Mouse (Mus musculus) myocyte (in vitro differentiated cells): ENCODE measurements around the gene Fam169a. TPM values are rescaled to one million over a fixed set of nuclear protein-coding genes. Genes with fewer than 3 reads are reported as not detected.
A peak's percentile ranks its signal among the peaks of the same experiment; 100 is the strongest.

Source experiments
- H3K27me3 ChIP-seq: one replicate; pipeline ENCODE4 v1.6.1; 2011; ENCODE audit not compliant: control insufficient read depth, insufficient read depth, insufficient read length
- H3K36me3 ChIP-seq: one replicate; pipeline ENCODE4 v1.6.1; 2011; ENCODE audit not compliant: control insufficient read depth, insufficient read depth
- H3K4me2 ChIP-seq: one replicate; pipeline ENCODE4 v1.6.1; 2011; ENCODE audit warnings: low read depth, control low read depth
- H3K4me3 ChIP-seq: one replicate; pipeline ENCODE4 v1.5.1; 2011; ENCODE audit warnings: mild to moderate bottlenecking, control low read depth, moderate library complexity
- H3K79me2 ChIP-seq: one replicate; pipeline ENCODE4 v1.6.1; 2011; ENCODE audit not compliant: control insufficient read depth, insufficient read depth
- H3ac ChIP-seq: one replicate; pipeline ENCODE4 v1.6.1; 2011; ENCODE audit not compliant: control insufficient read depth, insufficient read length
- CEBPB ChIP-seq: IDR thresholded peaks from 2 replicates; pipeline ENCODE4 v1.6.1; 2011; ENCODE audit warnings: mild to moderate bottlenecking, moderate library complexity; ENCODE audit not compliant: poor library complexity, insufficient read depth, severe bottlenecking
- E2F4 ChIP-seq: IDR thresholded peaks from one replicate; pipeline ENCODE4 v1.6.1; 2011; ENCODE audit warnings: mild to moderate bottlenecking, control low read depth, moderate library complexity; ENCODE audit not compliant: insufficient read depth
- MAX ChIP-seq: IDR thresholded peaks from one replicate; pipeline ENCODE4 v1.6.1; 2011; ENCODE audit warnings: low read depth, mild to moderate bottlenecking, control low read depth
- MYOD1 ChIP-seq, 3 experiments: IDR thresholded peaks; one replicate each; pipeline ENCODE4 v1.6.1; 2011; ENCODE audit warnings: control low read depth in 2 of 3, low read depth in 2 of 3, mild to moderate bottlenecking in 2 of 3, moderate library complexity in 1 of 3; ENCODE audit not compliant: insufficient read length in 2 of 3, control insufficient read depth in 1 of 3
- MYOG ChIP-seq, 3 experiments: IDR thresholded peaks; one replicate each; pipeline ENCODE4 v1.6.1; 2011; ENCODE audit warnings: control low read depth in 2 of 3, low read depth in 2 of 3, mild to moderate bottlenecking in 2 of 3; ENCODE audit not compliant: insufficient read length in 2 of 3, control insufficient read depth in 1 of 3, insufficient read depth in 1 of 3
- POLR2A ChIP-seq: IDR thresholded peaks from one replicate; pipeline ENCODE4 v1.6.1; 2011; ENCODE audit warnings: low read depth, mild to moderate bottlenecking, control low read depth, moderate library complexity; ENCODE audit not compliant: insufficient read length
- POLR2AphosphoS2 ChIP-seq: IDR thresholded peaks from one replicate; pipeline ENCODE4 v1.6.1; 2011; ENCODE audit warnings: low read depth, control low read depth; ENCODE audit not compliant: insufficient read length
- REST ChIP-seq: IDR thresholded peaks from one replicate; pipeline ENCODE4 v1.6.1; 2011; ENCODE audit warnings: mild to moderate bottlenecking, control low read depth, moderate library complexity; ENCODE audit not compliant: insufficient read depth, insufficient read length
- SRF ChIP-seq: IDR thresholded peaks from one replicate; pipeline ENCODE4 v1.6.1; 2011; ENCODE audit warnings: low read depth; ENCODE audit not compliant: control insufficient read depth, insufficient read length
- TCF12 ChIP-seq: IDR thresholded peaks from one replicate; pipeline ENCODE4 v1.6.1; 2011; ENCODE audit warnings: mild to moderate bottlenecking, control low read depth; ENCODE audit not compliant: poor library complexity, insufficient read depth, severe bottlenecking
- TCF3 ChIP-seq: IDR thresholded peaks from one replicate; pipeline ENCODE4 v1.6.1; 2011; ENCODE audit warnings: low read depth, control low read depth; ENCODE audit not compliant: insufficient read length
- USF1 ChIP-seq: IDR thresholded peaks from one replicate; pipeline ENCODE4 v1.6.1; 2011; ENCODE audit warnings: low read depth, mild to moderate bottlenecking, control low read depth, moderate library complexity
- polyA plus RNA-seq: library from polyadenylated mRNA; unstranded; fragments of >200 nt; fragmentation: generic; extraction: Trizol; gene quantifications from one replicate; pipeline ENCODE4 v1.2.1, GENCODE M21; 2012; ENCODE audit warnings: missing spikeins

Gene Fam169a
- polyA plus RNA-seq, 1 experiment = 0.08 TPM

- TF ChIP-seq POLR2AphosphoS2 (no peak), REST (no peak), E2F4 (no peak), MYOG (IDR thresholded peaks at IDR 0.05; ENCODE audit: control insufficient read depth in 1 of 3, insufficient read depth in 1 of 3, insufficient read length in 2 of 3, low read depth in 2 of 3) (no peak), MAX (no peak), USF1 (no peak), POLR2A (no peak), TCF12 (no peak), TCF3 (no peak), SRF (no peak), MYOD1 (IDR thresholded peaks at IDR 0.05; ENCODE audit: control insufficient read depth in 1 of 3, insufficient read length in 2 of 3, low read depth in 2 of 3) (no peak)
- Histone ChIP-seq H3K4me2 (no peak overlapping the region), H3K4me3 (no peak overlapping the region), H3K27me3 (peaks cover 23% of the 10 kb centered on the region), H3K79me2 (no peaks in the 10 kb centered on the region), H3ac (no peak overlapping the region), H3K36me3 (no peaks in the 10 kb centered on the region)
Observed at GRCm38 (mm10) chr13:97067691-97068090, 605 bp downstream of the Fam169a start.

- Histone ChIP-seq H3ac (no peak overlapping the region), H3K36me3 (no peaks in the 10 kb centered on the region), H3K4me3 (no peak overlapping the region), H3K4me2 (no peak overlapping the region), H3K79me2 (no peaks in the 10 kb centered on the region), H3K27me3 (peaks cover 24% of the 10 kb centered on the region)
- TF ChIP-seq TCF3 (no peak), MAX (no peak), USF1 (no peak)
Observed at GRCm38 (mm10) chr13:97068151-97068550, 1.1 kb downstream of the Fam169a start.

GRCm38 (mm10) chr13:97070931-97071625 is 4.0 kb downstream of the Fam169a start:
- TF ChIP-seq USF1 (no peak), TCF3 (no peak), CEBPB (no peak), E2F4 (no peak), TCF12 (no peak), MYOG (IDR thresholded peaks at IDR 0.05; ENCODE audit: control insufficient read depth in 1 of 3, insufficient read depth in 1 of 3, insufficient read length in 2 of 3, low read depth in 2 of 3) (no peak), SRF (no peak), POLR2A (no peak), MAX (no peak), REST (no peak), POLR2AphosphoS2 (no peak), MYOD1 (IDR thresholded peaks at IDR 0.05; ENCODE audit: control insufficient read depth in 1 of 3, insufficient read length in 2 of 3, low read depth in 2 of 3) (no peak)
- no peaks in the 10 kb centered on the region for H3K36me3 ChIP-seq
- H3K4me2 ChIP-seq = no peak overlapping the region
- H3K27me3 ChIP-seq = peaks cover 28% of the 10 kb centered on the region
- H3ac ChIP-seq = no peak overlapping the region
- no peaks in the 10 kb centered on the region for H3K79me2 ChIP-seq
- H3K4me3 ChIP-seq = no peak overlapping the region

GRCm38 (mm10) chr13:97071626-97072241 is 4.6 kb downstream of the Fam169a start:
- Histone ChIP-seq H3K27me3 (peaks cover 28% of the 10 kb centered on the region), H3K79me2 (no peaks in the 10 kb centered on the region), H3K4me2 (peak overlapping the region; percentile 24), H3K36me3 (no peaks in the 10 kb centered on the region), H3ac (no peak overlapping the region), H3K4me3 (no peak overlapping the region)
- TF ChIP-seq MYOG (IDR thresholded peaks at IDR 0.05; ENCODE audit: control insufficient read depth in 1 of 3, insufficient read depth in 1 of 3, insufficient read length in 2 of 3, low read depth in 2 of 3) (no peak), TCF3 (no peak), POLR2AphosphoS2 (no peak), MYOD1 (IDR thresholded peaks at IDR 0.05; ENCODE audit: control insufficient read depth in 1 of 3, insufficient read length in 2 of 3, low read depth in 2 of 3) (no peak), MAX (no peak), REST (no peak), POLR2A (no peak), E2F4 (no peak), SRF (no peak), TCF12 (no peak), CEBPB (no peak), USF1 (no peak)

- no peaks in the 10 kb centered on the region for H3K79me2 ChIP-seq
- no peaks in the 10 kb centered on the region for H3K36me3 ChIP-seq
- no peak overlapping the region for H3ac ChIP-seq
- no peak overlapping the region for H3K4me3 ChIP-seq
- H3K27me3 ChIP-seq = peaks cover 28% of the 10 kb centered on the region
- TF ChIP-seq MYOG (IDR thresholded peaks at IDR 0.05; ENCODE audit: control insufficient read depth in 1 of 3, insufficient read depth in 1 of 3, insufficient read length in 2 of 3, low read depth in 2 of 3) (no peak), CEBPB (no peak), POLR2AphosphoS2 (no peak), REST (no peak), SRF (no peak), E2F4 (no peak), POLR2A (no peak), USF1 (no peak)
- no peak overlapping the region for H3K4me2 ChIP-seq
Observed at GRCm38 (mm10) chr13:97073497-97073896, 6.4 kb downstream of the Fam169a start.
